Mouse (Mus musculus) limb, embryonic 11.5 days (tissue): Measurements from ENCODE around the gene Gm21650. TPM values are rescaled to one million over a fixed set of nuclear protein-coding genes. Genes with fewer than 3 reads are reported as not detected.
"Not testable (repeated sequence)": the region's sequence is repeated elsewhere in the genome, so short reads cannot be mapped to it uniquely, and the experiment has no call there.

Experiments used
- ATAC-seq: fragments of 200-750 bp; cut with Nextera tagmentation; 2 replicates; pipeline ENCODE4 v1.8.0; 2017; ENCODE audit warnings: low read depth; ENCODE audit not compliant: insufficient number of reproducible peaks, low FRiP score, low TSS enrichment
- DNase-seq: peaks from one replicate; pipeline ENCODE4 v3.0.0-alpha.2; 2015; ENCODE audit warnings: low spot score
- H3K27ac ChIP-seq: fragments of 300-500 bp; sonication (generic); replicated peaks from 2 replicates; pipeline ENCODE4 v1.5.1; 2014; ENCODE audit warnings: low read depth, mild to moderate bottlenecking, low read length
- H3K27me3 ChIP-seq: fragments of 300-500 bp; sonication (generic); 2 replicates; pipeline ENCODE4 v1.6.1; 2014; ENCODE audit warnings: mild to moderate bottlenecking, low read length, mixed read lengths; ENCODE audit not compliant: control insufficient read depth, insufficient read depth
- H3K36me3 ChIP-seq: fragments of 300-500 bp; sonication (generic); 2 replicates; pipeline ENCODE4 v1.6.1; 2014; ENCODE audit warnings: mild to moderate bottlenecking, low read length, moderate library complexity, mixed read lengths; ENCODE audit not compliant: control insufficient read depth, insufficient read depth
- H3K4me1 ChIP-seq: fragments of 300-500 bp; sonication (generic); 2 replicates; pipeline ENCODE4 v1.6.1; 2014; ENCODE audit warnings: low read length, mixed read lengths; ENCODE audit not compliant: control insufficient read depth, insufficient read depth
- H3K4me2 ChIP-seq: fragments of 300-500 bp; sonication (generic); 2 replicates; pipeline ENCODE4 v1.6.1; 2014; ENCODE audit warnings: low read depth, mild to moderate bottlenecking, moderate library complexity; ENCODE audit not compliant: severe bottlenecking
- H3K4me3 ChIP-seq: fragments of 300-500 bp; sonication (generic); 2 replicates; pipeline ENCODE4 v1.5.1; 2014; ENCODE audit warnings: low read depth, low read length
- H3K9ac ChIP-seq: fragments of 300-500 bp; sonication (generic); 2 replicates; pipeline ENCODE4 v1.6.1; 2014; ENCODE audit warnings: mild to moderate bottlenecking, low read length
- H3K9me3 ChIP-seq: fragments of 300-500 bp; sonication (generic); 2 replicates; pipeline ENCODE4 v1.6.1; 2016; ENCODE audit warnings: low read length; ENCODE audit not compliant: control insufficient read depth
- WGBS: fragments of 180-500 bp; shearing (Covaris S2); extraction: QIAGEN DNeasy Blood & Tissue Kit; methylation state at CpG from one replicate; pipeline ENCODE4 v1.1.7; 2014; 5-methylcytosine and 5-hydroxymethylcytosine counted together
- polyA plus RNA-seq: library from polyadenylated mRNA; unstranded; fragments of >200 nt; fragmentation: Nextera tagmentation; extraction: Ambion mirVana; gene quantifications from 2 replicates; pipeline ENCODE4 v1.2.1, GENCODE M21; 2014

The Gm21650 gene
- not detected in 2 replicates for polyA plus RNA-seq

GRCm38 (mm10) chrY:77692508-77692907 lies at the start of gene Gm21650:
TSS of gene Gm21650 (plus strand) at chrY:77692808.
- not testable (repeated sequence) for H3K4me1 ChIP-seq, H3K36me3 ChIP-seq, DNase-seq, H3K4me3 ChIP-seq, H3K9ac ChIP-seq, H3K27me3 ChIP-seq, H3K4me2 ChIP-seq, H3K9me3 ChIP-seq, ATAC-seq, H3K27ac ChIP-seq
- WGBS = 33% methylated on average over 1 of the region's 6 CpGs
